Mouse (Mus musculus): ENCODE measurements around the gene Psmg1. TPM values are rescaled to one million over a fixed set of nuclear protein-coding genes. Genes with fewer than 3 reads are reported as not detected.

The Psmg1 gene
- total and polyA plus RNA-seq, 3 experiments, result 112 to 169 TPM; not detected in 1

Other genes starting within 250 kb of the Psmg1 start
- 33.7 and 41.0 TPM in 2 replicates for gene Brwd1, start 91.6 kb upstream of the Psmg1 start, total RNA-seq (2012; rRNA removed)
- 10 to 100 TPM; 27.1 to 77.1 TPM for gene Brwd1, start 91.6 kb upstream of the Psmg1 start, polyA plus RNA-seq (2012; ENCODE audit: insufficient read depth in 1 of 2, insufficient read length in 2 of 2, low read depth in 1 of 2, low replicate concordance in 2 of 2, missing spikeins in 1 of 2)
- 185 and 186 TPM in 2 replicates for gene Hmgn1, start 136.8 kb upstream of the Psmg1 start, total RNA-seq (2012; rRNA removed)
- gene Hmgn1, start 136.8 kb upstream of the Psmg1 start, polyA plus RNA-seq (2012; ENCODE audit: insufficient read depth in 1 of 2, insufficient read length in 2 of 2, low read depth in 1 of 2, low replicate concordance in 2 of 2, missing spikeins in 1 of 2), result 100 to 1,000 TPM; 246 to 778 TPM
- gene Wrb, start 154.4 kb upstream of the Psmg1 start, total RNA-seq (2012; rRNA removed), result 36.7 and 50.2 TPM in 2 replicates
- gene Wrb, start 154.4 kb upstream of the Psmg1 start, polyA plus RNA-seq (2012; ENCODE audit: insufficient read depth in 1 of 2, insufficient read length in 2 of 2, low read depth in 1 of 2, low replicate concordance in 2 of 2, missing spikeins in 1 of 2), result 10 to 100 TPM in 1 of 2 experiments, not detected in 1; 41.6 TPM
- 0.07 and 0.12 TPM in 2 replicates for gene Lca5l, start 201.3 kb upstream of the Psmg1 start, total RNA-seq (2012; rRNA removed)
- under 1 TPM in 1 of 2 experiments, not detected in 1; 0.24 TPM for gene Lca5l, start 201.3 kb upstream of the Psmg1 start, polyA plus RNA-seq (2012; ENCODE audit: insufficient read depth in 1 of 2, insufficient read length in 2 of 2, low read depth in 1 of 2, low replicate concordance in 2 of 2, missing spikeins in 1 of 2)
- 0.52 and 2.0 TPM in 2 replicates for gene Sh3bgr, start 209.5 kb upstream of the Psmg1 start, total RNA-seq (2012; rRNA removed)
- 1 to 10 TPM in 1 of 2 experiments, not detected in 1; 1.1 TPM for gene Sh3bgr, start 209.5 kb upstream of the Psmg1 start, polyA plus RNA-seq (2012; ENCODE audit: insufficient read depth in 1 of 2, insufficient read length in 2 of 2, low read depth in 1 of 2, low replicate concordance in 2 of 2, missing spikeins in 1 of 2)
- gene B3galt5, start 244.8 kb upstream of the Psmg1 start, total RNA-seq (2012; rRNA removed), result not detected in 2 replicates
- not detected for gene B3galt5, start 244.8 kb upstream of the Psmg1 start, polyA plus RNA-seq (2012; ENCODE audit: insufficient read depth in 1 of 2, insufficient read length in 2 of 2, low read depth in 1 of 2, low replicate concordance in 2 of 2, missing spikeins in 1 of 2)